Mouse (Mus musculus) T-helper 1 cell (primary cell): ENCODE data around the gene Adam12.

ENCODE experiments used
- in situ Hi-C: fragments of 300-600 bp; cut with MboI, MseI; formaldehyde crosslinking; loops from one replicate; pipeline ENCODE4 v1.15.1; 2025; ENCODE audit warnings: high pct_unique_total_duplicates

The Adam12 gene

DNA sequence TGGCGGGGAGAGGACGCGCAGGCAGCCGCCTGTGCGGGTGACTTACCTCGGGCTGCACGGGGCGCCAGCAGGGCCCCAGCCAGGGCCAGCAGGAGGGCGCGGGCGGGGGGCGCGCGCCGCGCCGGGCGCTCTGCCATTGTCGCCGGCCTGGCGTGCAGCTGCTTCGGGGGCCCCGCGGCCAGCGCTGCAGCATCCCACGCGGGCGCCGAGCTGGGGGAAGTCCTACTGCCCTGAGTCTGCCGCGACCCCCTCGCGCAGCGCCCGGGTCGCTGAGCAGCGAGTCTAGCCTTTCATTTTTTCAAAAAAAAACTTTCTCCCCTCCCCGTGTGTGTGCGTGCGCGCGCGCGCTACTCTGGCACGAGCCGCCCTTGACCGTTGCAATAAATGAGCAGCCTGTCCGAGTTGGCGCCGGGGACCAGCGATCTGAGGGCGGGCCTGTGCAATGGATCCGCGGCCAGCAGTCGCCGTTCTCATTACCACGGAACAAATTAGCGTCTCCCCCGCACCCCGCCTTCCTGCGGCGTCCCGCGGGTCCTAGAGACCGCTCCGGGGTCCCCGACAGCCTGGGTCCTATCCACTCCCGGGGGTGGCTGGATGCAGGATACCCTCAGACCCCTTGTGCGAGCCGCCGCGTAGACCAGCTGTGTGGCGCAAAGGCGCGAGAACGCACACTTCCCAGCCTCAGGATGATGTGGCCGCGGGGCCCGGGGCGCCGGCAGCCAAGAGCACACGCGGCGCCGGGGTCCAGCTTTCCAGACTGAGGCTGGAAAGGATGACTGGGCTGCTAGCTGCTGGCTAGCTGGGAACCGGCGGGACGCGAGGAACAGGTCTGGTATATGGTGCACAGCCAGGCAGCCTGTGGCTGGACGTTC, 7.0 kb downstream of the Adam12 start:
- in situ Hi-C loops = loop anchor here (5.0 kb wide), 1 partner anchor 363 kb away; no protein-coding TSS in a partner anchor

- in situ Hi-C loops = loop anchor here (5.0 kb wide), 1 partner anchor 362 kb away; no protein-coding TSS in a partner anchor
Measured at GRCm38 (mm10) chr7:134224421-134224740, 7.6 kb downstream of the Adam12 start.

- in situ Hi-C loops = loop anchor here (5.0 kb wide), 1 partner anchor 361 kb away; no protein-coding TSS in a partner anchor
Measured at GRCm38 (mm10) chr7:134223444-134224161, 8.3 kb downstream of the Adam12 start.

- in situ Hi-C loops = no loop called here
Measured at GRCm38 (mm10) chr7:134207956-134208355, 24.0 kb downstream of the Adam12 start.

DNA sequence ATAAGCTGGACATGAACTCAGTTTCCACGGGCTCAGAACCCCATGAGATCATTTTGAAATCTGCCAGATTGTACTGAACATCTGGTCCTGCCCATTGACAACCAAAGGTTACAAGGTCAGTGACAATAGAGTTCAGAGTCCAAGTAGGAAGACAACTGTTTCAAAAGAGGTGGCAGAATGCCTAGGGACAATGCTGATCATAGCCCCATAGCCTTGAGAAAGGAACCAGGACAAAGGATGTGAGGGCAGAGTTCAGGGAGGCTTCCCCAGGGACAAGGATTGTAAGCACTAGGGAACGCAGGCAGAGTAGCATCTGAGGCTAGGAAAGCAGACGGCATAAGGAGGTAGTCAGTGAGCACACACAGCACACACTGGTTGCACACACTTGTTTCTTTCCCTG, 38.9 kb downstream of the Adam12 start:
- in situ Hi-C loops = no loop called here

DNA sequence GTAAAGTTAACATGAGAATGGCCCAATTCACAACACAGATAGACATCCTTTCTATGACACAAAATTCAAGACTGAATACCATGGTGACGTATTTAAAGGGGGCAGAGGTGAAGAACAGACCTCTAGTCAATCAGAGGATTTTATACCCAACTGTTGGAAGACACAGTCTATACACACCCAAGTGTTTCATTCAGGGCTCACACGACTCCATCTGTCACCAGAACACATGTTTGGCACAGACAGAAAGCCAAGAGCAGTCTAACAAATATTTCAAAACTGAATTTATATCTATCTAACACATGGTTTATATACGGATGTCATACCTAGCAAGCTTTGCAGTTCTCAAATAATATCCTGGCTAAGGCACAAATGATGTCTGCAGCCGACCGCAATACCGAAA, 41.8 kb downstream of the Adam12 start:
- in situ Hi-C loops = no loop called here

DNA sequence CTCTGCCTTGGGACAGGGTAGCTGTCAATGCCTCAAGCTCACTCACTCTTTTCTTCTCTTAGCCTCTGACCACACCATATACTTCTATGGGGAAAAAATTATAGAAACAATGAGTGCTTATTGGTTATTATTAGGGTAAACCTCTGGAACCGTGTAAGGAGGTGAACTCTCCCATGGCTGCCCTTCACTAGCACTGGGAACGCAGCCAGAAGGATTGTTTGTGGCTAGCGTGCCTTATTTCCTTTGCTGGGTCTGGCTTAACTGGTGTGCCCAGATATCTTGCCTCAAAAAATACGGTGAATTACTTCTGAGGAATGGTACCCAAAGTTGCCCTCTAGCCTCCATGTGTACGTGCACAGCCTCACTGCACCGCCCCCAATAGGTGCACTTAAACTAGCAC, 43.4 kb downstream of the Adam12 start:
- in situ Hi-C loops = no loop called here

DNA sequence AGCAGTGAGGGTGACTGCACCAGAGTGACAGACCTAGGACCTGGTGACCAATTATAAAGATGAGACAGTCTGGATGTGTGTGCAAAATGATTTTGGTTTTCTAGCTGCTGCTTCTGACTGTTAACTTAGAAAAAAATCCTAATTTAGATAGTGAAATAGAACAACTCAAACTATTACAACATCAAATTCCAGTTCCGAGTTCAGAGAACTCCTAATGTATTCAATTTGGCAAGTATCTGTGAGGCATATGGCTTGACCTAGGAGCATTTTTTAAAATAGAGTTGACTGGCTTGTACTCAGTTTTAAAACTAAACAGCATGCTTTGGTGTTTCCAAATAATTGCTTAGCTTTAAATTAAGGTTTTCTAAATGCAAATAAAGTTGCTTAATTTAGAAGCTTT, 44.0 kb downstream of the Adam12 start:
- in situ Hi-C loops = no loop called here

GRCm38 (mm10) chr7:134186497-134186896, 45.4 kb downstream of the Adam12 start:
- in situ Hi-C loops = no loop called here

GRCm38 (mm10) chr7:134185751-134186150, 46.2 kb downstream of the Adam12 start:
- in situ Hi-C loops = no loop called here

DNA sequence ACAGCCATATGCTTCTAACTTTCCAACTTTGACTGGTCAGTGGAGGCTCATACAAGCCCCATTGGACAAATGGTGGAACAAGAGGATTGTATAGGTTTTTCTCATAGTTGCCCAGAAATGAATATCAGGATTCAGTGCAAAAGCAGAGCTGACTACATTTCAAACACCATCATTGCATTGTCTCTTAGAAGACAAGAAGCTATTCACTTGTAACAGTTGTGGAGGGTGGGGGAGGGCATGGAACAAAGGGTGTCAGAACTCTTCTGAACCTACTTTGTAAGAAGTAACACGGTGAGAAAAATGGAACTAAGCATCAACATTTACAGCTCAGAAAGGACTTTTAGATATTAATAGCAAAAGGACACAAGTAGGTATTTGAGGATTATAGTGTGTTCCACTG, 50.2 kb downstream of the Adam12 start:
- in situ Hi-C loops = no loop called here

- in situ Hi-C loops = no loop called here
Measured at GRCm38 (mm10) chr7:134181056-134181455, 50.9 kb downstream of the Adam12 start.

DNA sequence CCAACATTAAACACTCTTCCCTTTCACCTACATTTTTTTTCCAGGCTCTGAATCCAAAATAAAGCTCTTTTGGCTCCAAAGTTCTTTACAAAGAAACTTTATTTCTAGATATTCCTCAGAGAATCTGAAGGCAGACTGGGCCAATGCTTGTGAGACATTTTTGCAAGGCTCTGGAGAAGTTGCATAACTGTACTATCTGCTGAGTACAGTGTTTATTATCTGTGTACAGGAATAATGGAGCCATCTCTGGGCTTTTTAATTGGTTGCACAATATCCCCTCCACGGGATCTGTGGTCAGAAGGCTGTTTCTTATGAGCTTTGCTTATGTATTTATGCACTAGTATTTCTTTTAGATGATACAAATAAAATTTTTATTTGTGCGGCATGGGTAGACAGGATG, 54.9 kb downstream of the Adam12 start:
- in situ Hi-C loops = no loop called here

- in situ Hi-C loops = no loop called here
Measured at GRCm38 (mm10) chr7:134175201-134175600, 56.7 kb downstream of the Adam12 start.

- in situ Hi-C loops = no loop called here
Measured at GRCm38 (mm10) chr7:134173442-134174090, 58.4 kb downstream of the Adam12 start.

DNA sequence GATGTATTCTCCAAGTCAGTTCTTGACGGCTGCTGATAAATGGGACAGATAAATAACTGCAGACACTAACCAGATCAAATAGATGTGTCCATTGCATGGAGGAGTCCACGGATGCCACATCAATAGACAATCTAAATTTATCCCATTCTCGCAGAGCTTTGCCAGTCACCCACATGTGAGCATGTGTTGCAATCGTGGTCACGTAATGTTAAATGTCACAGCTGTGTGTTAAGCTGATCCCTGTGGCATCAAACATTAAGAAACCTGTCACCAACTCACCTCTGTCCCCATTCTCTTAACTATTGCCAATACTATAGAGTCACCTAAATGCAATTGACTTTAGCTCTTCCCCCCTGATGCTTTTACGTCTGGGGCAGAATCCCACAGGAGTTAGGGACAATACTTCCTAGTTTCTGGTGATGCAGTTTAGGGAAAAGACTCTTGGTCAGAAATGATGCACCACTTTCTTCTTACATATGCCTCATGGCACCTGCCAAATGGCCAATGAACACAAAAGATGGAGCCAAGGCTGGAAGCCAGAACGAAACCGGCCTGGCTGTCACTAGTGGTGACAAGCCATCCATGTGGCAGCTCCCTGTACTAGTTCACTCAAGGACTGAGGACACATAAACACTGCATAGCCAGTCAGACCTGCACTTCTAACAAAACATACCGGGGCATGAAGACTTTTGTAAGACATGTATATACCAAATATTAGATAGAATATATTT, 61.6 kb downstream of the Adam12 start:
- in situ Hi-C loops = no loop called here

- in situ Hi-C loops = no loop called here
Measured at GRCm38 (mm10) chr7:134169780-134170179, 62.2 kb downstream of the Adam12 start.

GRCm38 (mm10) chr7:134167586-134167985, 64.4 kb downstream of the Adam12 start:
- in situ Hi-C loops = no loop called here

DNA sequence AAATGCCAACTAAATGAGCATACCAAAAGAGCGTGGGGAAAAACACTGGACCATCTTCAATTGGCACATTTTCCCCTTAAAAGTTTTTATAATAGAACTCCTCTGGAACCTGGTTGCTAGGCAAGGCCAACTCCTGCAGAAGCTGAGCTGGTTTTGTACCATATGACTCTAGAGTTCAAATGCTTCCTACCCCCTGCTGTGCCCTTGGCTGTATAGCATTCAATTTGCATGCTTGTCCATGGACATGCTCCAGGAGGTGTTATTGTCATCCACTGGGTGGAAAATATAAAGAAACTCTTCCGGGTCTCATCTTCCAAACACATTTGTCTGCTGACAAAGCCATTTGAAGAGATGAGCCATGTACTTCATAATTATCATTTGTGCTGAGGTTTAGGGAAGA, 68.2 kb downstream of the Adam12 start:
- in situ Hi-C loops = no loop called here

DNA sequence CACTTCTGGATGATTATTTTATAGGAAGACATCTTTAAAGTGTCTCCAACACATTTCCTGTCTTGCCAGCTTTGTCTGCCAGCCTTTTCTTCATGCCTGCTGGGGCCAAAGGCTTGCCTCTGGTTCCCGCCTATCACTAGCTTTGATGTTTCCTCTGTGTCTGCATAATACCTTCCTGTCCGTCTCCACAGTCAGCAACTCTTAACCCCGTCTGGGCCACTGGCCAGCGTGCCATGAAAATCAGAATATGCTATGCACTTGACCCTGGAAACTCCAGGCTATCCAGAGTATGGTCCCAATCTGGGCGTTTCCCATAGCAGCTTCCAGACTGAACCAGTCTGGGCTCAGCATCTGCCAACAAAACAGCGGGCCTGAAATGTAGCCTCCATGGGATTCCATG, 69.1 kb downstream of the Adam12 start:
- in situ Hi-C loops = no loop called here

DNA sequence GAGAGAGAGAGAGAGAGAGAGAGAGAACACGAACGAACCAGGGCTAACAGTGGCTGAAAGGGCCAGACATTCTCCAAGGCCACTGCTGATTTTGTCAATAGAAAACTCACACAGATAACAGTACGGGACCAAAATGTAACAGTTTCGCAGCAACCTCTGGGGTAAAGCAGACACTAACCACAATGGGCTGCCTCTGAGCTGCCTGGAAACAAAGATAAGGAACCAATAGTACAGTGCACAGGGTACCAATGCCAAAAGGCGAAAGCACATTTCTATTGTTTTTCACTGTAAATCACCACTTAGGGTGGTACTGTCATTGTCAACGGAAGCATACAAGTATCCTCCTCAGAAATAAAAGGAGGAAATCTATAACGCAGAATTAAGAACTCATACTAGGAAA, 72.3 kb downstream of the Adam12 start:
- in situ Hi-C loops = no loop called here

GRCm38 (mm10) chr7:134151330-134151729, 80.6 kb downstream of the Adam12 start:
- in situ Hi-C loops = no loop called here
